Comparison of ENCODE assay signal across 18 mouse cellular contexts in the genomic region with DNA sequence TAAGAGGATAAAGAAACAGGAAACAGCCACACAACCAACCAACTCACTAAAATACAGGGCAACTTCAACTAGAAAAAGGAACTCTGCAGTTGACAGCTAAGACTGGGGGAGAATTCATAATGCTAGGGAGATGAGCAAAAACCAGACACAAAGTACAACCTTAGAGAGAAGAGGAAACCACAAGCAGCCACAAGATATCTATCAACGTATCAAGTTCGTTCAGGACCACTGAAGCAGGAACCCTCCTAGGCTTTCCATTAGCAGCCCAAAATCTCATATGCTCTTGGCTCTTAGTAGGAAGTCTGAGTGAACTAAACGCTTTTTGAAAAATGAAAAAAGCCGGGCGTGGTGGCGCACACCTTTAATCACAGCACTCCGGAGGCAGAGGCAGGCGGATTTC. TPM values are rescaled to one million over a fixed set of nuclear protein-coding genes. Genes with fewer than 3 reads are reported as not detected.
A peak's percentile ranks its signal among the peaks of the same experiment; 100 is the strongest.
DNase-seq lines count a peak whose midpoint lies in the region; ATAC-seq and TF ChIP-seq lines count a peak whose summit lies in the region.
"Had no signal": no experiment of that assay in that cellular context is flagged by ENCODE, and none has a peak within 500 bp of the region (broad histone marks: within the 10 kb centered on the region; RNA-seq: fewer than 3 reads in every experiment).

No protein-coding gene starts in this region.

- H3K9me3 ChIP-seq in CH12.LX (replicated peaks; ENCODE audit: low read length) = no peaks in the 10 kb centered on the region
- H3K9me3 ChIP-seq: embryonic facial prominence, embryonic 13.5 days; limb, embryonic 13.5 days; liver, embryonic 15.5 days had no signal

- DNase-seq in spleen, postnatal 36 days (ENCODE audit: low spot score in 2 of 2) = peak; percentile 44 to 54
- DNase-seq in spleen, adult 12 weeks (ENCODE audit: low spot score) = no peak
- peak; percentile 90 for DNase-seq in CH12.LX (ENCODE audit: extremely low read depth)
- no peak for DNase-seq in urinary bladder, adult 2 months (ENCODE audit: low spot score)
- DNase-seq in left cerebral cortex, postnatal 14 days (ENCODE audit: low spot score in 2 of 2) = no peak
- DNase-seq: cerebellum, adult 18-20 months; heart, postnatal 10 days; kidney, adult 9 months; lung, postnatal 10 days had no signal

- no peak for TF ChIP-seq POLR2A in CH12.LX (IDR thresholded peaks at IDR 0.05; ENCODE audit: low read depth, low read length)

- dilution Hi-C loops in CH12.LX (cut with MboI; ENCODE audit: extremely low pct_ligation_motif_present, extremely low pct_unique_long_range_greater_than_20kb, low sequenced_read_pairs) = no loop called here

- H3K27me3 ChIP-seq in CH12.LX (replicated peaks) = no peaks in the 10 kb centered on the region
- H3K27me3 ChIP-seq: embryonic facial prominence, embryonic 13.5 days; limb, embryonic 13.5 days; liver, embryonic 15.5 days had no signal

- H3K9ac ChIP-seq in CH12.LX (ENCODE audit: insufficient read depth, low read depth) = no peak overlapping the region
- H3K9ac ChIP-seq: embryonic facial prominence, embryonic 13.5 days; limb, embryonic 13.5 days; liver, embryonic 15.5 days had no signal

- no peaks in the 10 kb centered on the region; the same call in 1 of the 2 replicates for H3K79me2 ChIP-seq in CH12.LX (replicated peaks; ENCODE audit: control insufficient read depth, extremely low read depth, insufficient read depth, poor library complexity, severe bottlenecking)

- no peaks in the 10 kb centered on the region for H3K36me3 ChIP-seq in CH12.LX (replicated peaks in 1 of 2; ENCODE audit: control insufficient read depth in 1 of 2, insufficient read depth in 1 of 2, low read length in 1 of 2)
- H3K36me3 ChIP-seq: embryonic facial prominence, embryonic 13.5 days; limb, embryonic 13.5 days; liver, embryonic 15.5 days had no signal

- no peak for TF ChIP-seq RAD21 in CH12.LX (IDR thresholded peaks at IDR 0.05; ENCODE audit: low read depth, low read length)

- in situ Hi-C loops in CH12.LX (cut with MboI; ENCODE audit: low pct_ligation_motif_present, low pct_unique_long_range_greater_than_20kb, low sequenced_read_pairs) = no loop called here

- no peak for TF ChIP-seq CTCF in CH12.LX (conservative IDR thresholded peaks at IDR 0.05 in 1 of 2, IDR thresholded peaks at IDR 0.05 in 1 of 2; ENCODE audit: low read depth in 2 of 2, low read length in 2 of 2)

- H3K4me1 ChIP-seq in CH12.LX (ENCODE audit: control insufficient read depth in 1 of 2, insufficient read depth in 2 of 2) = peaks cover 5 to 41% of the 10 kb centered on the region in 2 experiments
- H3K4me1 ChIP-seq: embryonic facial prominence, embryonic 13.5 days; limb, embryonic 13.5 days; liver, embryonic 15.5 days had no signal

- intact Hi-C loops in left cerebral cortex, postnatal 14 days (cut with DNase I) = no loop called here

- no peak overlapping the region for H3K4me2 ChIP-seq in CH12.LX (ENCODE audit: insufficient read depth, low read depth, poor library complexity, severe bottlenecking)
- H3K4me2 ChIP-seq: embryonic facial prominence, embryonic 13.5 days; limb, embryonic 13.5 days; liver, embryonic 15.5 days; midbrain, embryonic 11.5 days had no signal

- no peak overlapping the region for H3K4me3 ChIP-seq in CH12.LX (replicated peaks in 1 of 3; ENCODE audit: low read depth in 2 of 3, low read length in 2 of 3, poor library complexity in 1 of 3)
- H3K4me3 ChIP-seq: embryonic facial prominence, embryonic 13.5 days; left cerebral cortex, adult 2 months; limb, embryonic 13.5 days; liver, embryonic 15.5 days had no signal

- TF ChIP-seq EP300 in CH12.LX (IDR thresholded peaks at IDR 0.05; ENCODE audit: low read length) = peak; percentile 91

- no peak overlapping the region for H3K27ac ChIP-seq in CH12.LX (ENCODE audit: insufficient read depth, low read depth)
- H3K27ac ChIP-seq: embryonic facial prominence, embryonic 13.5 days; hindbrain, postnatal 0 days; left cerebral cortex, adult 2 months; limb, embryonic 13.5 days; liver, embryonic 15.5 days had no signal

- ATAC-seq in hematopoietic stem cell, adult 5-6 weeks (replicated peaks in 1 of 2; ENCODE audit: insufficient read depth in 1 of 2, low FRiP score in 2 of 2, low TSS enrichment in 1 of 2, low read depth in 1 of 2, poor library complexity in 2 of 2, severe bottlenecking in 2 of 2) = peak; percentile 25 to 56; a peak in 3 of 4 replicates
- peak; percentile 70 for ATAC-seq in neutrophil, adult 5-6 weeks (ENCODE audit: extremely low read depth, insufficient number of reproducible peaks, low FRiP score, poor library complexity, severe bottlenecking)
- ATAC-seq in frontal cortex, adult (ENCODE audit: low TSS enrichment) = no peak
- ATAC-seq: hindbrain, postnatal 0 days had no signal

TF ChIP-seq in CH12.LX, 34 proteins besides CTCF, POLR2A, EP300 and RAD21:
- TF ChIP-seq GABPA (IDR thresholded peaks at IDR 0.05; ENCODE audit: insufficient replicate concordance, low read depth, low read length) (no peak), MAFK (IDR thresholded peaks at IDR 0.05; ENCODE audit: insufficient replicate concordance, low read length) (peak; percentile 90), CHD1 (IDR thresholded peaks at IDR 0.05; ENCODE audit: low read depth, low read length) (no peak), TBP (conservative IDR thresholded peaks at IDR 0.05; ENCODE audit: low read depth, low read length) (0 out of 2 replicates have a peak, but pooled peaks have one; percentile 44), BHLHE40 (IDR thresholded peaks at IDR 0.05; ENCODE audit: low read depth, low read length) (peak; percentile 76), JUN (IDR thresholded peaks at IDR 0.05; ENCODE audit: insufficient read depth, low read depth, low read length) (peak; percentile 48; the same call in 1 of the 2 replicates), IRF4 (IDR thresholded peaks at IDR 0.05; ENCODE audit: low read depth, low read length) (peak; percentile 88), UBTF (IDR thresholded peaks at IDR 0.05; ENCODE audit: low read depth, low read length) (no peak), JUND (conservative IDR thresholded peaks at IDR 0.05; ENCODE audit: low read depth, low read length) (peak; percentile 76; the same call in 1 of the 2 replicates), ELF1 (IDR thresholded peaks at IDR 0.05; ENCODE audit: low read depth, low read length) (0 out of 2 replicates have a peak, but pooled peaks have one; percentile 19)

RNA-seq across cellular contexts. Expression of a gene that starts 47.1 kb away (rescaled TPM):
- total RNA-seq in CH12.LX (2012; rRNA removed) (17.4 and 20.6 TPM in 2 replicates), CH12.LX (2014; rRNA removed) (23.3 and 25.4 TPM in 2 replicates)
- 31.1 and 31.2 TPM in 2 replicates for polyA plus RNA-seq in CH12.LX (2012; ENCODE audit: insufficient read length, low read depth)
- 57.6 and 61.7 TPM in 2 replicates for total RNA-seq in hematopoietic stem cell, adult 5-6 weeks (2017)
- total RNA-seq in neutrophil, adult 5-6 weeks (2017) = 95.8 and 119 TPM in 2 replicates
- 27.4 and 31.0 TPM in 2 replicates for polyA plus RNA-seq in urinary bladder, adult 2 months (2012; rRNA removed)
- total RNA-seq in left cerebral cortex, postnatal 14 days (2021) = 100 to 1,000 TPM; 182 to 186 TPM

Comparison
In these comparisons a context has a peak if more than half of its experiments do, and no peak if none do; other contexts are left out.
1. DNase-seq: peak in spleen, postnatal 36 days (2 of 2) and CH12.LX (single experiment); none in spleen, adult 12 weeks (single experiment), urinary bladder, adult 2 months (single experiment) and left cerebral cortex, postnatal 14 days (0 of 2).